Mouse (Mus musculus) right cerebral cortex, adult 18-20 months (tissue): ENCODE measurements around the gene Lnx1.
A peak's percentile ranks its signal among the peaks of the same experiment; 100 is the strongest.

Experiments used
- DNase-seq: peaks from one replicate; pipeline ENCODE4 v3.0.0; 2022; ENCODE audit warnings: mixed read lengths

Gene Lnx1

GRCm38 (mm10) chr5:74600010-74600409, 102.7 kb downstream of the Lnx1 start:
- DNase-seq, result no peak

GRCm38 (mm10) chr5:74593147-74593546, 109.6 kb downstream of the Lnx1 start:
- no peak for DNase-seq

- DNase-seq, result no peak
Observed at GRCm38 (mm10) chr5:74591413-74591812, 111.3 kb downstream of the Lnx1 start.

GRCm38 (mm10) chr5:74589133-74589532, 113.6 kb downstream of the Lnx1 start:
- DNase-seq, result no peak

- DNase-seq, result no peak
Observed at GRCm38 (mm10) chr5:74571767-74572166, 130.9 kb downstream of the Lnx1 start.

- no peak for DNase-seq
Observed at GRCm38 (mm10) chr5:74561151-74561550, 141.6 kb downstream of the Lnx1 start.

GRCm38 (mm10) chr5:74549566-74549965, 153.1 kb downstream of the Lnx1 start:
- peak; percentile 29 for DNase-seq

GRCm38 (mm10) chr5:74545606-74546005, 157.1 kb downstream of the Lnx1 start:
- DNase-seq, result no peak
